Mouse (Mus musculus): ENCODE measurements around the gene D1Ertd622e. TPM values are rescaled to one million over a fixed set of nuclear protein-coding genes. Genes with fewer than 3 reads are reported as not detected.

The D1Ertd622e gene
- polyA plus RNA-seq (2014; fragmentation: Nextera tagmentation; extraction: Ambion mirVana): 16.2 and 19.6 TPM in 2 replicates

GRCm38 (mm10) chr1:97661406-97662241 lies at the start of gene D1Ertd622e:
Gene D1Ertd622e, minus strand, starts transcription at chr1:97662074.
- WGBS: under 1% methylated on average over 83 of the region's 106 CpGs
- peak; percentile 94 for ATAC-seq (ENCODE audit: insufficient number of reproducible peaks, insufficient read depth, low FRiP score, low read depth)
- Histone ChIP-seq H3K4me3 (ENCODE audit: low read depth, low read length) (peak within 1 kb of the TSS; percentile 83), H3K9ac (replicated peaks; ENCODE audit: low read depth, low read length) (peak within 1 kb of the TSS; percentile 71), H3K4me1 (ENCODE audit: control insufficient read depth, insufficient read depth, low read length) (peaks cover 3% of the 10 kb centered on the region; the same call in 1 of the 2 replicates), H3K9me3 (ENCODE audit: control insufficient read depth, low read depth, low read length) (no peaks in the 10 kb centered on the region), H3K36me3 (ENCODE audit: control insufficient read depth, insufficient read depth, low read length) (no peaks in the 10 kb centered on the region), H3K27me3 (ENCODE audit: control insufficient read depth, insufficient read depth, low read length) (no peaks in the 10 kb centered on the region), H3K4me2 (replicated peaks; ENCODE audit: low read depth, low read length) (peak within 1 kb of the TSS; percentile 87), H3K27ac (ENCODE audit: low read length) (peak within 1 kb of the TSS; percentile 71)

- H3K4me2 ChIP-seq (replicated peaks; ENCODE audit: low read depth, low read length): no peak overlapping the region
- no peak for ATAC-seq (ENCODE audit: insufficient number of reproducible peaks, insufficient read depth, low FRiP score, low read depth)
- H3K9ac ChIP-seq (replicated peaks; ENCODE audit: low read depth, low read length): no peak overlapping the region
- peaks cover 11% of the 10 kb centered on the region for H3K36me3 ChIP-seq (ENCODE audit: control insufficient read depth, insufficient read depth, low read length)
- H3K4me1 ChIP-seq (ENCODE audit: control insufficient read depth, insufficient read depth, low read length): 0 out of 2 replicates have a peak, but pooled peaks cover 3% of the 10 kb centered on the region
- no peak overlapping the region for H3K4me3 ChIP-seq (ENCODE audit: low read depth, low read length)
- WGBS: 67% methylated on average over 3 of the region's 3 CpGs
- no peaks in the 10 kb centered on the region for H3K9me3 ChIP-seq (ENCODE audit: control insufficient read depth, low read depth, low read length)
- H3K27me3 ChIP-seq (ENCODE audit: control insufficient read depth, insufficient read depth, low read length): no peaks in the 10 kb centered on the region
- H3K27ac ChIP-seq (ENCODE audit: low read length): no peak overlapping the region
These were observed 48.6 kb upstream of the D1Ertd622e start for GRCm38 (mm10) chr1:97710520-97710919.

GRCm38 (mm10) chr1:97705389-97705788 lies 43.5 kb upstream of the D1Ertd622e start:
- no peaks in the 10 kb centered on the region for H3K27me3 ChIP-seq (ENCODE audit: control insufficient read depth, insufficient read depth, low read length)
- no peak for ATAC-seq (ENCODE audit: insufficient number of reproducible peaks, insufficient read depth, low FRiP score, low read depth)
- no peak overlapping the region for H3K27ac ChIP-seq (ENCODE audit: low read length)
- no peaks in the 10 kb centered on the region for H3K9me3 ChIP-seq (ENCODE audit: control insufficient read depth, low read depth, low read length)
- peaks cover 9% of the 10 kb centered on the region for H3K36me3 ChIP-seq (ENCODE audit: control insufficient read depth, insufficient read depth, low read length)
- no peak overlapping the region for H3K4me3 ChIP-seq (ENCODE audit: low read depth, low read length)
- H3K4me2 ChIP-seq (replicated peaks; ENCODE audit: low read depth, low read length): no peak overlapping the region
- 0 out of 2 replicates have a peak, but pooled peaks cover 3% of the 10 kb centered on the region for H3K4me1 ChIP-seq (ENCODE audit: control insufficient read depth, insufficient read depth, low read length)
- H3K9ac ChIP-seq (replicated peaks; ENCODE audit: low read depth, low read length): no peak overlapping the region

- Histone ChIP-seq H3K4me1 (ENCODE audit: control insufficient read depth, insufficient read depth, low read length) (0 out of 2 replicates have a peak, but pooled peaks cover 3% of the 10 kb centered on the region), H3K27ac (ENCODE audit: low read length) (no peak overlapping the region), H3K4me2 (replicated peaks; ENCODE audit: low read depth, low read length) (no peak overlapping the region), H3K9ac (replicated peaks; ENCODE audit: low read depth, low read length) (no peak overlapping the region), H3K36me3 (ENCODE audit: control insufficient read depth, insufficient read depth, low read length) (peaks cover 9% of the 10 kb centered on the region), H3K4me3 (ENCODE audit: low read depth, low read length) (no peak overlapping the region), H3K9me3 (ENCODE audit: control insufficient read depth, low read depth, low read length) (no peaks in the 10 kb centered on the region), H3K27me3 (ENCODE audit: control insufficient read depth, insufficient read depth, low read length) (no peaks in the 10 kb centered on the region)
- 74% methylated on average over 1 of the region's 1 CpGs for WGBS
- ATAC-seq (ENCODE audit: insufficient number of reproducible peaks, insufficient read depth, low FRiP score, low read depth): no peak
These were observed 42.8 kb upstream of the D1Ertd622e start for GRCm38 (mm10) chr1:97704646-97705045.

GRCm38 (mm10) chr1:97698956-97699570 lies 37.2 kb upstream of the D1Ertd622e start:
- H3K4me3 ChIP-seq (ENCODE audit: low read depth, low read length): no peak overlapping the region
- 10% methylated on average over 11 of the region's 11 CpGs for WGBS
- H3K4me1 ChIP-seq (ENCODE audit: control insufficient read depth, insufficient read depth, low read length): no peaks in the 10 kb centered on the region
- ATAC-seq (ENCODE audit: insufficient number of reproducible peaks, insufficient read depth, low FRiP score, low read depth): no peak
- no peak overlapping the region for H3K27ac ChIP-seq (ENCODE audit: low read length)
- H3K9me3 ChIP-seq (ENCODE audit: control insufficient read depth, low read depth, low read length): no peaks in the 10 kb centered on the region
- no peaks in the 10 kb centered on the region for H3K36me3 ChIP-seq (ENCODE audit: control insufficient read depth, insufficient read depth, low read length)
- no peaks in the 10 kb centered on the region for H3K27me3 ChIP-seq (ENCODE audit: control insufficient read depth, insufficient read depth, low read length)
- H3K9ac ChIP-seq (replicated peaks; ENCODE audit: low read depth, low read length): no peak overlapping the region
- H3K4me2 ChIP-seq (replicated peaks; ENCODE audit: low read depth, low read length): no peak overlapping the region

- H3K27ac ChIP-seq (ENCODE audit: low read length): no peak overlapping the region
- no peaks in the 10 kb centered on the region for H3K9me3 ChIP-seq (ENCODE audit: control insufficient read depth, low read depth, low read length)
- ATAC-seq (ENCODE audit: insufficient number of reproducible peaks, insufficient read depth, low FRiP score, low read depth): no peak
- H3K4me2 ChIP-seq (replicated peaks; ENCODE audit: low read depth, low read length): no peak overlapping the region
- no peak overlapping the region for H3K4me3 ChIP-seq (ENCODE audit: low read depth, low read length)
- no peaks in the 10 kb centered on the region for H3K4me1 ChIP-seq (ENCODE audit: control insufficient read depth, insufficient read depth, low read length)
- no peak overlapping the region for H3K9ac ChIP-seq (replicated peaks; ENCODE audit: low read depth, low read length)
- H3K36me3 ChIP-seq (ENCODE audit: control insufficient read depth, insufficient read depth, low read length): no peaks in the 10 kb centered on the region
- no peaks in the 10 kb centered on the region for H3K27me3 ChIP-seq (ENCODE audit: control insufficient read depth, insufficient read depth, low read length)
- 83% methylated on average over 1 of the region's 1 CpGs for WGBS
These were observed 35.4 kb upstream of the D1Ertd622e start for GRCm38 (mm10) chr1:97697273-97697672.

- no peak overlapping the region for H3K9ac ChIP-seq (replicated peaks; ENCODE audit: low read depth, low read length)
- no peaks in the 10 kb centered on the region for H3K27me3 ChIP-seq (ENCODE audit: control insufficient read depth, insufficient read depth, low read length)
- no peak overlapping the region for H3K4me2 ChIP-seq (replicated peaks; ENCODE audit: low read depth, low read length)
- no peaks in the 10 kb centered on the region for H3K9me3 ChIP-seq (ENCODE audit: control insufficient read depth, low read depth, low read length)
- H3K27ac ChIP-seq (ENCODE audit: low read length): no peak overlapping the region
- H3K4me1 ChIP-seq (ENCODE audit: control insufficient read depth, insufficient read depth, low read length): no peaks in the 10 kb centered on the region
- no peak for ATAC-seq (ENCODE audit: insufficient number of reproducible peaks, insufficient read depth, low FRiP score, low read depth)
- no peaks in the 10 kb centered on the region for H3K36me3 ChIP-seq (ENCODE audit: control insufficient read depth, insufficient read depth, low read length)
- H3K4me3 ChIP-seq (ENCODE audit: low read depth, low read length): no peak overlapping the region
These were observed 32.0 kb upstream of the D1Ertd622e start for GRCm38 (mm10) chr1:97693825-97694224.

- H3K27ac ChIP-seq (ENCODE audit: low read length): no peak overlapping the region
- H3K4me1 ChIP-seq (ENCODE audit: control insufficient read depth, insufficient read depth, low read length): no peaks in the 10 kb centered on the region
- H3K9me3 ChIP-seq (ENCODE audit: control insufficient read depth, low read depth, low read length): no peaks in the 10 kb centered on the region
- H3K27me3 ChIP-seq (ENCODE audit: control insufficient read depth, insufficient read depth, low read length): no peaks in the 10 kb centered on the region
- H3K36me3 ChIP-seq (ENCODE audit: control insufficient read depth, insufficient read depth, low read length): no peaks in the 10 kb centered on the region
- H3K9ac ChIP-seq (replicated peaks; ENCODE audit: low read depth, low read length): no peak overlapping the region
- no peak overlapping the region for H3K4me2 ChIP-seq (replicated peaks; ENCODE audit: low read depth, low read length)
- WGBS: 12% methylated on average over 3 of the region's 3 CpGs
- no peak; the same call in 1 of the 2 replicates for ATAC-seq (ENCODE audit: insufficient number of reproducible peaks, insufficient read depth, low FRiP score, low read depth)
- no peak overlapping the region for H3K4me3 ChIP-seq (ENCODE audit: low read depth, low read length)
These were observed 26.9 kb upstream of the D1Ertd622e start for GRCm38 (mm10) chr1:97688756-97689155.
